Mouse (Mus musculus) MEL (cell line): ENCODE data around the gene Snrnp48.

Source experiments
- ELF1 ChIP-seq: IDR thresholded peaks from 2 replicates; pipeline ENCODE4 v1.6.1; 2014; ENCODE audit warnings: low read depth, mild to moderate bottlenecking, inconsistent platforms, low read length, improper control_type of control experiment, moderate library complexity
- MAZ ChIP-seq: IDR thresholded peaks from 2 replicates; pipeline ENCODE4 v1.6.1; 2012; ENCODE audit warnings: low read depth, mild to moderate bottlenecking, inconsistent platforms, low read length, improper control_type of control experiment
- POLR2A ChIP-seq, 2 experiments: IDR thresholded peaks; 2 replicates each; pipeline ENCODE4 v1.6.1; 2011 to 2012; ENCODE audit warnings: low read length in 2 of 2, mild to moderate bottlenecking in 2 of 2, control low read depth in 1 of 2, improper control_type of control experiment in 1 of 2, low read depth in 1 of 2, moderate library complexity in 1 of 2; ENCODE audit not compliant: control insufficient read depth in 1 of 2, insufficient read depth in 1 of 2, poor library complexity in 1 of 2
- POLR2AphosphoS5 ChIP-seq: IDR thresholded peaks from 2 replicates; pipeline ENCODE4 v1.6.1; 2012; ENCODE audit warnings: low read depth, borderline replicate concordance, mild to moderate bottlenecking, inconsistent platforms, low read length, moderate library complexity, mixed read lengths
- TAL1 ChIP-seq: IDR thresholded peaks from 2 replicates; pipeline ENCODE4 v1.6.1; 2012; ENCODE audit warnings: mild to moderate bottlenecking, inconsistent platforms, low read length, moderate library complexity, mixed read lengths
- USF1 ChIP-seq: IDR thresholded peaks from 2 replicates; pipeline ENCODE4 v1.6.1; 2014; ENCODE audit warnings: low read depth, mild to moderate bottlenecking, inconsistent platforms, low read length, improper control_type of control experiment, moderate library complexity

DNA sequence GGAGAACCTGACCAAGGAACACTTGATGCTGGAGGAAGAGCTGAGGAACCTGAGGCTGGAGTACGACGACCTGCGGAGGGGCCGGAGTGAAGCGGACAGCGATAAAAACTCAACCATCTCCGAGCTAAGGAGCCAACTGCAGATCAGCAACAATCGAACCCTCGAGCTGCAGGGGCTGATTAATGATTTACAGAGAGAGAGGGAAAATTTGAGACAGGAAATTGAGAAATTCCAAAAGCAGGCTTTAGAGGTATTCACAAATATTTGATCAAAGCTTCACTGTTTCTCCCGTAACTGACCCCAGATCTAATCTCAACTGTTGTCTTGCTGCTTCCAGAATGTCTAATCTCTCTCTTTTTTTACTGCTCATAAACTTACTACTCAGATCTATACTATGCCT, 11.3 kb upstream of the Snrnp48 start:
- TF ChIP-seq POLR2A (IDR thresholded peaks at IDR 0.05; ENCODE audit: control insufficient read depth in 1 of 2, insufficient read depth in 1 of 2, low read depth in 1 of 2, low read length in 2 of 2, poor library complexity in 1 of 2): no peak
- no peak for TF ChIP-seq MAZ
- no peak for TF ChIP-seq POLR2AphosphoS5
- no peak for TF ChIP-seq TAL1
- no peak for TF ChIP-seq USF1
- TF ChIP-seq ELF1: no peak
